Mouse (Mus musculus) T-helper 17 cell (primary cell): ENCODE data around the gene Pank4.

Experiments
- in situ Hi-C, 2 experiments: fragments of 300-600 bp; cut with MboI, MseI; formaldehyde crosslinking; loops; 1 replicate in 1 of 2; 2 replicates in 1 of 2; pipeline ENCODE4 v1.15.1; 2025; ENCODE audit warnings: high pct_unique_total_duplicates in 2 of 2

The Pank4 gene

GRCm38 (mm10) chr4:154942632-154943322, 21.1 kb upstream of the Pank4 start:
- in situ Hi-C loops: loop anchor here (10.0 to 25.0 kb wide), 2 partner anchors 302 to 1505 kb away; partner anchors contain the start of gene Faap20 (in 1 of the 2)

GRCm38 (mm10) chr4:154943323-154944039, 20.4 kb upstream of the Pank4 start:
- in situ Hi-C loops: loop anchor here (10.0 to 25.0 kb wide), 2 partner anchors 301 to 1506 kb away; partner anchors contain the start of gene Faap20 (in 1 of the 2)

- in situ Hi-C loops: loop anchor here (10.0 to 25.0 kb wide), 2 partner anchors 301 to 1507 kb away; partner anchors contain the start of gene Faap20 (in 1 of the 2)
Observed at GRCm38 (mm10) chr4:154944121-154944590, 19.8 kb upstream of the Pank4 start.

GRCm38 (mm10) chr4:154946319-154946718, 17.6 kb upstream of the Pank4 start:
- in situ Hi-C loops: loop anchor here (10.0 to 25.0 kb wide), 2 partner anchors 298 to 1509 kb away; partner anchors contain the start of gene Faap20 (in 1 of the 2)

- in situ Hi-C loops: loop anchor here (10.0 to 25.0 kb wide), 2 partner anchors 296 to 1511 kb away; partner anchors contain the start of gene Faap20 (in 1 of the 2)
Observed at GRCm38 (mm10) chr4:154948066-154948939, 15.6 kb upstream of the Pank4 start.

GRCm38 (mm10) chr4:154948940-154949588, 14.9 kb upstream of the Pank4 start:
- in situ Hi-C loops: loop anchor here (10.0 to 25.0 kb wide), 2 partner anchors 296 to 1512 kb away; partner anchors contain the start of gene Faap20 (in 1 of the 2)

- in situ Hi-C loops: loop anchor here (10.0 to 25.0 kb wide), 2 partner anchors 295 to 1512 kb away; partner anchors contain the start of gene Faap20 (in 1 of the 2)
Observed at GRCm38 (mm10) chr4:154949589-154949982, 14.3 kb upstream of the Pank4 start.

GRCm38 (mm10) chr4:154952461-154953241, 11.3 kb upstream of the Pank4 start:
- in situ Hi-C loops: loop anchor here in 1 of 2 experiments (5.0 kb wide), 1 partner anchor 75 kb away; no protein-coding TSS in a partner anchor

GRCm38 (mm10) chr4:154956604-154957003, 7.3 kb upstream of the Pank4 start:
- in situ Hi-C loops: no loop called here

- in situ Hi-C loops: no loop called here
Observed at GRCm38 (mm10) chr4:154957289-154957993, 6.5 kb upstream of the Pank4 start.

- in situ Hi-C loops: no loop called here
Observed at GRCm38 (mm10) chr4:154958171-154958570, 5.8 kb upstream of the Pank4 start.

- in situ Hi-C loops: no loop called here
Observed at GRCm38 (mm10) chr4:154958621-154959020, 5.3 kb upstream of the Pank4 start.

- in situ Hi-C loops: no loop called here
Observed at GRCm38 (mm10) chr4:154960021-154960689, 3.8 kb upstream of the Pank4 start.

- in situ Hi-C loops: no loop called here
Observed at GRCm38 (mm10) chr4:154960690-154961225, 3.2 kb upstream of the Pank4 start, which contains the start of gene Hes5. Gene Hes5 (plus strand): TSS chr4:154960923.

- in situ Hi-C loops: no loop called here
Observed at GRCm38 (mm10) chr4:154961226-154961738, 2.6 kb upstream of the Pank4 start.

GRCm38 (mm10) chr4:154961911-154962310, 2.0 kb upstream of the Pank4 start:
- in situ Hi-C loops: no loop called here

GRCm38 (mm10) chr4:154962683-154963082, 1.2 kb upstream of the Pank4 start:
- in situ Hi-C loops: no loop called here
